Mouse (Mus musculus): ENCODE data around the gene Ruvbl1. TPM values are rescaled to one million over a fixed set of nuclear protein-coding genes. Genes with fewer than 3 reads are reported as not detected.

Ruvbl1 gene
- total RNA-seq (2021) = 10 to 100 TPM; 38.7 to 43.7 TPM
- long read RNA-seq, transcript Ruvbl1-201 (11 exons, 1,675 nt) = major isoform, 64 of 71 reads
- long read RNA-seq, partial matches to known transcripts = 2 of 71 reads
- long read RNA-seq, other reads (novel, unspliced or antisense) = 5 of 71 reads

DNA sequence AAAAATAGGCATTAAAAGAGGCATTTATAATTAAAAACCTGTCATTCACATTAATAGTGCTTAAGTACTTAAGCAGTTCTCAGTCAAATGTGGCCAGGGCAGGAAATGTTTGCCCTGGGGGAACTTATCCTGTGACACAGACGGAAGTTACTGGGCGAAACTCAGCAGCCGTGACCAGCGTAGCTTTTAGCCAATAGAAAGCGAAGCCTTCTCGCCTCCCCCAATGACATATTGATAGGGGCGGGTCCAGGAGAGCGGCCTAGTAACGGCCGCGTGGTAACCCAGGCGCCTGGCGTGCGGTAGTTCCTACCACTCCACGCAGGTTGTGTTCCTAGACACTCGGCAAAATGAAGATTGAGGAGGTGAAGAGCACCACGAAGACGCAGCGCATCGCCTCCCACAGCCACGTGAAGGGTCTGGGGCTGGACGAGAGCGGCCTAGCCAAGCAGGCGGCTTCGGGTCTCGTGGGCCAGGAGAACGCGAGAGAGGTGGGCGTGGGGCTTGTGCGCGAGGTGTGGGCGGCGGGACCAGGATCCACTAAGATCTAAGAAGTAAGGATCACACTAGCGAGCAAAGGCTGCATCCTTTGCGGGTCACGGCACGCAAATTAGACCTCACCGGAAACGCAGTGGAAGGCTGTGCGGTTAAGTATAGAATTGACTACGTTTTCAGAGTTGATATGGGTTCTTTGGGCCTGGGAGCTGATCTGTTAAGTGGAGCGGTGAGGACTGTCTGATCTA lies at the start of gene Ruvbl1:
Ruvbl1 (plus strand) TSS at position 229 of the 740 bp plus-strand sequence.
- DNase-seq (ENCODE audit: low spot score in 2 of 2) = peak; percentile 88 to 95

- DNase-seq (ENCODE audit: low spot score in 2 of 2) = no peak
Measured at GRCm38 (mm10) chr6:88416130-88416758, 49.0 kb upstream of the Ruvbl1 start.

GRCm38 (mm10) chr6:88431202-88431601 lies 34.0 kb upstream of the Ruvbl1 start:
- DNase-seq (ENCODE audit: low spot score in 2 of 2) = no peak

DNA sequence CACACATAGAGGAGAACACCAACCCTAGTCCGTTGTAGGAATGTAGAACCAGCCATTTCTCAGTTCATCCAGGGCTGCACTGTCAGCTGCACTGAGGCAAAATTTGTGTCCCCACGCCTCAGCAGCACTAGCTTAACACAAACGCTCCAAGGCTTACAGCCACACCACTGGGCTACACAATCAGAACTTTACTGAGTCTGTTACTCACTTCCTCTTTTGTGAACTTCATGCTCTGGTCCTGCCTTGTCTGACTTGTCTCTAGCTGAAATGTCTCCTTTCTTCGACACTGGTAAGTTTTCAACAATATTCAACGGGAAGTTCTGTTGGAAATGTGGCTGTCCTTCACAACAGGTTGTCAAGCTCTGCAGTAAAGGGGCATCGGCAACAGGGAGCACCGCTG lies 29.6 kb upstream of the Ruvbl1 start:
- DNase-seq (ENCODE audit: low spot score in 2 of 2) = no peak

DNA sequence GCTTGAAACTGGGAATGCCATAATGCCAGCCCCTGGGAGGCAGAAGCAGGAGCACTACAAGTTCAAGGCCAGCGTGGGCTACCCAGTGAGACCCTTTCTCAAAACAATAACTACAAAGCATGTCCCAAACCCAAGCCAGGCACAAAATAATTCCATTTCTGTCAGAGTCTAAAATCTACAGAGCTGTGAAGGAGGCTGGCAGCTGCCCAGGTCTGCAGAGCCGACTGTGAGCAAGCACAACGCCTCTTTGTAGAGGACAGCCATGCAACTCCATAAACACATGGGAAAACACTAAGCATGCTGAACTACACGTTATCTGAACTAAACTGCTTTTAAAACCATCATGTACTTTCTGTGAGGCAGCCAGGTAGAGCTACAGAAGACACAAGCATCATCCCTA lies 26.2 kb upstream of the Ruvbl1 start:
- DNase-seq (ENCODE audit: low spot score in 2 of 2) = peak; percentile 40 to 68

- no peak for DNase-seq (ENCODE audit: low spot score in 2 of 2)
Measured at GRCm38 (mm10) chr6:88442551-88442950, 22.7 kb upstream of the Ruvbl1 start.

- DNase-seq (ENCODE audit: low spot score in 2 of 2) = no peak
Measured at GRCm38 (mm10) chr6:88443446-88443845, 21.8 kb upstream of the Ruvbl1 start.

- DNase-seq (ENCODE audit: low spot score in 2 of 2) = no peak
Measured at GRCm38 (mm10) chr6:88444076-88444750, 21.0 kb upstream of the Ruvbl1 start.

- DNase-seq (ENCODE audit: low spot score in 2 of 2) = no peak
Measured at GRCm38 (mm10) chr6:88445661-88446060, 19.5 kb upstream of the Ruvbl1 start.

DNA sequence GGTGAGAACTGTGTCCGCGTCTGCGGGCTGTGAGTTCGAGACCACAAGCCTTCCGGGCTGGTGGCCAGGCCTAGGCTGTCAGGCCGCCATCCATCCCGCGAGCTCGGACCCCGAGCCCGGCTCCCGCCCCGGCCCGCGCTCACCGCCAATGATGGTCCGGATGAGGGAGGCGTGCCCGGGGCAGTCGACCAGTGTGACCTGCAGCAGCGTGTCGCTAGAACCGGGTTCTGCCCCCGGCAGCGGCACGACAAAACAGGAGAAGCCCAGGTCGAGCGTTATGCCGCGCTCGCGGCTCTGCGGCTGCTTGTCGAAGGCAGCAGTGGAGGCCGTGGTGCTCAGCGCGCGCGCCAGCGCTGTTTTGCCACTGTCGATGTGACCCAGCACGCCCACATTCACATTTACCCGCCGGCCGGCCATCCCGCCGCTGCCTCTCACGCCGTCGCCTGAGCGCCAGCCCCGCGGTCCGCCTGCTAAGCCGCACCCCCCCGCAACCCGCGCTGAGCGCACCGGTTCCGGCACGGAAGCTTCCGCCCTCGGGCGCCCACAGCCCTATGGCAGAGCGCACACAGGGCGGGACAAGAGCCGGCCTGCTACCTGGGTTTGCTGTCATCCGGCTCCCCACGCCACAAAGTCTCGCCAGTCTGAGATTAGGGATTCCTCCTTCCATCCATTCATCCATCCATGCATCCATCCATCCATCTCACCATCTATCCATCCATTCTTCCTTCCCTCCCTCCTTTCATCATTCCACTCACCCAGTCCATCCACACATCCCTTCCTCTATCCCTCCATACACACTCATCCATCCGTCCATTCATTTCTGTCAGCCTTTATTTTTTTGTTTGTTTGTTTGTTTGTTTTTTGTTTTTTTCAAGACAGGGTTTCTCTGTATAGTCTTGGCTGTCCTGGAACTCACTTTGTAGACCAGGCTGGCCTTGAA lies 18.9 kb upstream of the Ruvbl1 start, which contains the start of gene Eefsec:
Eefsec (minus strand) TSS at position 477 of the 940 bp plus-strand sequence.
- DNase-seq (ENCODE audit: low spot score in 2 of 2) = peak; percentile 74 to 84

DNA sequence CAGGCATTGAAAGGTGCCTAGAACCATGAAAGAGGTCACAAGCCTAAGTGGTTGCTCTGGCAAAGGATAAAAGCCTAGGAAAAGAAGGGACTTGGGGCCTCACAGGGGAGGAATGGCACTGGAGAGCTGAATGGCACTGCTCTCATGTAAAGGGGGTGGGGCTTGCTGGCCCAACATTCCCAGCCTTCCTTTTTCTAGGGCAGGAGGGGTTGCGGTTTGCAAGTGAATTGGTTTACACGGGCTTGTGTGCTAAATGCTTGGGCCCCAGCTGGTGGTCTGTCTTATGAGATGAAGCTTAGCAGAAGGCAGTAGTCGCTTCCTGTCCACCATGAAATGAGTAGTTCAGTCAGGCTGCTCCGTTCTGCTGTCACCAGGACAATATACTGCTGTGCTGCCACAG lies 17.8 kb upstream of the Ruvbl1 start:
- DNase-seq (ENCODE audit: low spot score in 2 of 2) = no peak

- no peak for DNase-seq (ENCODE audit: low spot score in 2 of 2)
Measured at GRCm38 (mm10) chr6:88454545-88454944, 10.7 kb upstream of the Ruvbl1 start.

GRCm38 (mm10) chr6:88469878-88470277 lies 4.7 kb downstream of the Ruvbl1 start:
- DNase-seq (ENCODE audit: low spot score in 2 of 2) = no peak

GRCm38 (mm10) chr6:88480421-88480820 lies 15.2 kb downstream of the Ruvbl1 start:
- DNase-seq (ENCODE audit: low spot score in 2 of 2) = no peak

- DNase-seq (ENCODE audit: low spot score in 2 of 2) = no peak
Measured at GRCm38 (mm10) chr6:88483111-88483510, 17.9 kb downstream of the Ruvbl1 start.

GRCm38 (mm10) chr6:88483913-88484312 lies 18.7 kb downstream of the Ruvbl1 start:
- DNase-seq (ENCODE audit: low spot score in 2 of 2) = no peak

GRCm38 (mm10) chr6:88485378-88485777 lies 20.2 kb downstream of the Ruvbl1 start:
- DNase-seq (ENCODE audit: low spot score in 2 of 2) = no peak

DNA sequence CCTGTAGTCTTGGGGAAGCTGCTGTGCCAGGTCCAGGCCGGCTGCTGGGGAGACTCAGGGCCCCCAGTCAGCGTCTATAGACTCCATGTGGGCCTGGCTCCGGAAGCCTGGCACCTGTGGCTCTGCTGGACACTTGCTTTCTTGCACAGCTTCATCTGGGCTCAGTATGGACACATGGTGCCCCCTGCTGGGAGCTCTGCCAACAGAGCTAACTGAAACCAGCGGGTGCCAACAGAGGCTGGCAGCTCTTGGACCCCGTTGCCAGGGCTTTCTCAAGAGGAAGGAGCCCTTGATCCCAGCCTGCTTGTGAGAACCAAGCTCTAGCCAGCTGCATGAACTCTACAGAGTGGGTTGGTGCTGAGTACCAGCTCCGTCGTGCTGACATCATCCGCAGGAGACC lies 21.7 kb downstream of the Ruvbl1 start:
- peak; percentile 30 to 72 for DNase-seq (ENCODE audit: low spot score in 2 of 2)

DNA sequence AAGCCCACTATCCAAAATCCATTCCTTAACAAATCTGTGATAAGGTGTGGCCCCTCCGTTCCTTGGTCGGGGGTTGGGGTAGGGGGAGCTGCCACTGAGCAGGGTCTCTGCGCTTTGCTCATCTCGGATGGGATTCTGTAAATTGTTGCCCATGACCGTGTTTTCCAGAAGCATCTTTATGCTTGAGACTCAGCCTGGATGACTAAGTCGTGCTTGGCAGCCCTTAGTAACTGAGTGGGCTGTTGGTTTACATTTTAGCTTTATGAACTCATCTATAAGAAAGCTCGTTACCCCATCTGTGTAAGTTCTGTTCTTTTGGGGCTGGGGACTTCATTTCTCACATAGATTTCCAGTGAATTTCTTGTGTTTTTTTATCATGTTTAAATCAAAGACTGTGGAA lies 23.8 kb downstream of the Ruvbl1 start:
- no peak for DNase-seq (ENCODE audit: low spot score in 2 of 2)

- no peak for DNase-seq (ENCODE audit: low spot score in 2 of 2)
Measured at GRCm38 (mm10) chr6:88489834-88490233, 24.6 kb downstream of the Ruvbl1 start.
